Mouse (Mus musculus) testis, adult 2 months (tissue): ENCODE measurements around the gene Ccdc187.

ENCODE experiments used
- CTCF ChIP-seq: fragments of 200-500 bp; IDR thresholded peaks from 2 replicates; pipeline ENCODE4 v1.5.1; 2012; ENCODE audit warnings: low read depth, mild to moderate bottlenecking, inconsistent platforms, low read length, moderate library complexity; ENCODE audit not compliant: control insufficient read depth, insufficient read depth, insufficient replicate concordance
- POLR2A ChIP-seq: fragments of 200-500 bp; IDR thresholded peaks from 2 replicates; pipeline ENCODE4 v1.6.1; 2012; ENCODE audit warnings: low read depth, mild to moderate bottlenecking, inconsistent platforms, low read length, moderate library complexity; ENCODE audit not compliant: control insufficient read depth

GRCm38 (mm10) chr2:26325386-26326181 is 31.2 kb upstream of the Ccdc187 start:
- TF ChIP-seq CTCF (peak; percentile 93; the same call in 1 of the 2 replicates), POLR2A (no peak)
